Mouse (Mus musculus) liver, postnatal 0 days (tissue): ENCODE results near the gene Stx3.

Source experiments
- CTCF ChIP-seq: sonication (generic); IDR thresholded peaks from 2 replicates; pipeline ENCODE4 v1.5.1; 2016; ENCODE audit warnings: antibody characterized with exemption, low read depth
- EP300 ChIP-seq: IDR thresholded peaks from 2 replicates; pipeline ENCODE4 v1.6.1; 2016; ENCODE audit warnings: antibody characterized with exemption, low read depth, mild to moderate bottlenecking

DNA sequence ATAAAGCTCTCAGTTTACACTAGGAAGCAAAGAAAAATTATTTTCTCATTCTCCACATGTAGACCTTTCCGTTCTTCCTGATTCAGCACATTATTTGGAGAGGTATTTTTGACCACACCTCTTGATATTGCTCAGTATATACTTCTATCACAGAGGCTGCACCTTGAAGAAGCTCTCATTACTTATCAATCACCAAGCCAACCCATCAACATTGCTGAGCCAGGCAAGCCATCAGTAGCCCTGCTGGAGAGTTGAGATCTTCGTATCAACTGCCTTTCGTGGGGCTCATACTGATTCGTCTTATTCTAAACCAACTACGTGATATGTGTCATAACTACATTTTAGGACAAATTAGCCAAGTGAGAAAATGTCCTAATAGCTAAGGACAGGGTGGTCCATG, 91.9 kb downstream of the Stx3 start:
- TF ChIP-seq CTCF: no peak
- TF ChIP-seq EP300: peak; percentile 85
